Mouse (Mus musculus): ENCODE results near the gene Oprd1.

- TF ChIP-seq GATA1 (IDR thresholded peaks at IDR 0.05; ENCODE audit: borderline replicate concordance, low read length): peak; percentile 89
- TF ChIP-seq FLI1 (IDR thresholded peaks at IDR 0.05; ENCODE audit: low read length): no peak
Measured at GRCm38 (mm10) chr4:132076480-132077405, 67.5 kb downstream of the Oprd1 start.

All from megakaryocyte, embryonic 14.5 days (primary cell).